Mouse (Mus musculus): ENCODE measurements around the gene Bcl9l. TPM values are rescaled to one million over a fixed set of nuclear protein-coding genes. Genes with fewer than 3 reads are reported as not detected.
A peak's percentile ranks its signal among the peaks of the same experiment; 100 is the strongest.

The Bcl9l gene
- polyA plus RNA-seq, 1 experiment from 2014 or later, result 12.3 TPM

DNA sequence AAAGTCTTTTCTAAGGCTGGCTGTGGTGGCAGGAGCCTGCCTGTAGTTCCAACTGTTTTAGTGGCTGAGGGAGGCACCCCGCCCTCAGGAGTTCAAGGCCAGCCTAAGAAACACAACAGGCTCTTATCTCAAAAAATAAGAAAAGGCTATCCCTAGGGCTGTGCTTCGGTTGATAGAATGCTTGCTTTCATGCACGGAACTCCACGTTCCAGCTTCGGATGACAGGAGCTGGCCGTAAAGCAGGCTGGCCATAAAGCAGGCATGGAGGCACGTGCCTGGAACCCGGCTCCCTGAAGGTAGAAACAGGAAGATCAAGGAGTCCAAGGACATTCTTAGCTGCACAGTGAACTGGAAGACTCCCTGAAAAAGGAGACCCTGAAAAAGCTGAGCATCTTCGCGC lies 8.7 kb downstream of the Bcl9l start:
- Histone ChIP-seq H3K36me3 (no peaks in the 10 kb centered on the region), H3K4me1 (replicated peaks) (peaks cover 99% of the 10 kb centered on the region), H3K4me3 (no peak overlapping the region), H3K9me3 (replicated peaks) (no peaks in the 10 kb centered on the region), H3K27me3 (replicated peaks) (no peaks in the 10 kb centered on the region), H3K27ac (ENCODE audit: poor library complexity, severe bottlenecking) (no peak overlapping the region), H3K9ac (0 out of 2 replicates have a peak overlapping the region, but pooled peaks have one; percentile 22), H3K4me2 (no peak overlapping the region)
- ATAC-seq (ENCODE audit: insufficient number of reproducible peaks, low FRiP score), result no peak
- WGBS, result 68% methylated on average over 10 of the region's 10 CpGs

DNA sequence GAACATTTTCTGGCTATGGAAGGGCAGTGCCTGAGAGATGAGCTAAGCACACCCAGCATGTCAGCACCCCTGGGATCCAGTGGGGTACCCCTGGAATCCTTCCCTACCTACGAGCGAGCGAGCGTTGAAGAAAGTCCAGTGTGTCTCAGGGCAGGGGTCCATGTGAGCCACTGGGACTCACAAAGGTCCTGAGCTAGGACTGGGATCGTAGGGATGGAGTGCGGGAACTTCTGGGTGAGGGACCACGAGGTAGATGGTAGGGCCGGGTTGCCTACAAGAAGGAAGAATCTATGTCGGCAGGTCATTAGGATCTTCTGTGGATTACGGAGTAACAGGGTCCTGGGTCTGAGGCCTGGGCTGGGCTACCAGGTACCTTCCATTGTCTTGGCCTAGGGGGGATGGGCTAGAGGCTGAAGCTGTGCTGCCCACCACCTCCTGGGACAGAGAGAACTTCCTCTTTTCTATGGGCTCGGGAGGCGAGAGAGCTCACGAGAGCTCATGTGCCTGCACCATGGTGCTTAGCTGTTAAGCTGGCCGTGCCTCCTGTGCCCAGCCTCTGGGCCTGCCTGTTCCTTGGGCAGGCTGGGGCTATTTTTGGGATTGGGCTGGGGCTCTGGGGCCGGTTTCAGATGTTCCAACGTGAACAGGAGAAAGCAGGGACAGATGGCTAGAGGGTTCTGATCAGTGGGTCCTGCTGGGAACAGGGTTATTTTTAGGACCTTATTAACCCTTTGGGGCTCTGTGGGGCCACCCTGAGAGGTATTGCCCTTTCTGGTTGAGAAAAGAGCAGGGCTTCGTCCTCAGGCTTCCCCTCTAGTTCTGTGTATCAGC lies 10.2 kb downstream of the Bcl9l start:
- Histone ChIP-seq H3K27ac (ENCODE audit: poor library complexity, severe bottlenecking) (peak overlapping the region; percentile 83), H3K4me3 (no peak overlapping the region), H3K36me3 (no peaks in the 10 kb centered on the region), H3K27me3 (replicated peaks) (no peaks in the 10 kb centered on the region), H3K4me1 (replicated peaks) (peaks cover 99% of the 10 kb centered on the region), H3K9ac (peak overlapping the region; percentile 59), H3K9me3 (replicated peaks) (no peaks in the 10 kb centered on the region), H3K4me2 (peak overlapping the region; percentile 47)
- ATAC-seq (ENCODE audit: insufficient number of reproducible peaks, low FRiP score), result no peak
- WGBS, result 51% methylated on average over 17 of the region's 17 CpGs

DNA sequence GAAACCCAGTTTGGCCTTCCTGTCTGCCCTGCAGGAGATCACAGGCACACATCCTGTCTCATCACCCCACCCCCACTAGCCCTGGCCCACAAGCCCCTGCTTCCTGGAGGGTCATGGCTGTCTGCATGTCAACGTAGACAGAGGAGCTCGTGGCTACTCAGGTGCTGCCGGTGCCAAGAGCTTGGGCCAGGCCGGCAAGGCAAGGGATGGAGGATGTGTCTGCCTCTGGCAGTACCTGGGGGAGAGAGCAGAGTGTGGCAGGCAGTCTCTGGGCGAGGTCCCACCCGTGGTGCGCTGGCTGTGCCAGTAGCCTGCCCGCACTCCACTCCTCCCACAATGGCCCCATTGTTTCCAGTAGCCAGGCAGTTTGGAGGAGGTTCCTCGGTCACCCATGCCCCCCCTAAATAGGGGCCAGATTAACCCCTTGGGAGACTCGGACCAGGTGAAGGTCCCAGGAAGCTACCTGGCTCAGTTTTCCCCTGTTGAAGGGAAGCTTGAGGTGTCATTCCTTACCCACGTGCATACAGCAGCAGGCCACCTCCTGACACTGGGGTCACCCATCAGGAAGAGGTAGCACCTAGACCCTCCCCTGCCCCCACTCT lies 11.7 kb downstream of the Bcl9l start:
- peak overlapping the region; percentile 19 for H3K9ac ChIP-seq
- H3K27me3 ChIP-seq (replicated peaks), result no peaks in the 10 kb centered on the region
- WGBS, result 31% methylated on average over 11 of the region's 11 CpGs
- peak overlapping the region; percentile 47 for H3K4me2 ChIP-seq
- H3K27ac ChIP-seq (ENCODE audit: poor library complexity, severe bottlenecking), result peak overlapping the region; percentile 83
- H3K4me1 ChIP-seq (replicated peaks), result peaks cover 99% of the 10 kb centered on the region
- H3K9me3 ChIP-seq (replicated peaks), result no peaks in the 10 kb centered on the region
- no peak for ATAC-seq (ENCODE audit: insufficient number of reproducible peaks, low FRiP score)
- H3K36me3 ChIP-seq, result no peaks in the 10 kb centered on the region
- H3K4me3 ChIP-seq, result no peak overlapping the region

DNA sequence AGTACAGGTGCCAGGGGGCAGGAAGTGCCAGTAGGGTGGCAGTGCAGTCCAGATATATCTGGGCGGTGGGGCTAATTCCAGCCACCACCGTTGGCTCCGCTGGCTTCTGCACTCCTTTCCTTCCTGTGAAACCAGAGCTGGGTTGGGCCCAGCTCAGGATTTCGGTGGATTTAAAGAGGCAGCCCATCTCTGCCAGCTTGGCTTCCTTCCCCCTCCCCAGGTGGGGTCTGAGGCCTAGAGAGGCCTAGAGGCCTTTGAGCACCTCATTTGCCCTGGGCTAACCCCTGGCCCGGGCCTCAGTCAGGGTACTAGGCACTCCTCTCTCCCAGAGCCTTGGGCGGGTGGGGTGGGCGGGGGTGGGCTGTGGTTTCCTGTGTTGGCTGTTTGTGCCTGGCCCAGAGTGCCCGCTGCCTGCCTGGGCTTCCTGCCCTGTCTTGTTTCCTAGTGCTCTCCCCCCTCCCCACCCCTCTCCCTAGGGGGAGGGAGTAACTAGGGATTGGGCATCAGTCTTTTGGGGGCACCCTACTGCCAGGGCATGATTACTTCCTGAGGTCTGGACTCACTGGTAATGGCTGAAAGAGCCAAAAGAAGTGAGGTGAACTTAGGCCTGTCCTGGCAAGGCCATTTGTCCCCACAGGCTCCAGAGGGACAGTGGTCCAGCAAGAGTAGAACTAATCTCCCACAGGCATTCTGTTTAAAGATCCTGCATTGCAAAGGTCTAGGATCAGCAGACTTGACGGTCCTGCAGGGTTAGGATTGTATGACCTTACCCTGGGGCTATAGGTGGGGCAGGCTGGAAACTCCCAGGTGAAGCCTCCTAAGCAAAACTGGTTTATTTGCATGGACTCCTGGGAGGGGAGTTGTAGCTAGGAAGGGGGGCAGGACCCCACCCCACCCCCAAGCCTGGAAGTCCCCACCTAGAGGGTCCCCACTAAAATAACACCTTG lies 12.5 kb downstream of the Bcl9l start:
- Histone ChIP-seq H3K36me3 (no peaks in the 10 kb centered on the region), H3K9me3 (replicated peaks) (no peaks in the 10 kb centered on the region), H3K9ac (peak overlapping the region; percentile 19; the same call in 1 of the 2 replicates), H3K27ac (ENCODE audit: poor library complexity, severe bottlenecking) (peak overlapping the region; percentile 83), H3K4me1 (replicated peaks) (peaks cover 99% of the 10 kb centered on the region), H3K4me3 (no peak overlapping the region), H3K27me3 (replicated peaks) (no peaks in the 10 kb centered on the region), H3K4me2 (peak overlapping the region; percentile 47)
- 41% methylated on average over 9 of the region's 9 CpGs for WGBS
- ATAC-seq (ENCODE audit: insufficient number of reproducible peaks, low FRiP score), result no peak

DNA sequence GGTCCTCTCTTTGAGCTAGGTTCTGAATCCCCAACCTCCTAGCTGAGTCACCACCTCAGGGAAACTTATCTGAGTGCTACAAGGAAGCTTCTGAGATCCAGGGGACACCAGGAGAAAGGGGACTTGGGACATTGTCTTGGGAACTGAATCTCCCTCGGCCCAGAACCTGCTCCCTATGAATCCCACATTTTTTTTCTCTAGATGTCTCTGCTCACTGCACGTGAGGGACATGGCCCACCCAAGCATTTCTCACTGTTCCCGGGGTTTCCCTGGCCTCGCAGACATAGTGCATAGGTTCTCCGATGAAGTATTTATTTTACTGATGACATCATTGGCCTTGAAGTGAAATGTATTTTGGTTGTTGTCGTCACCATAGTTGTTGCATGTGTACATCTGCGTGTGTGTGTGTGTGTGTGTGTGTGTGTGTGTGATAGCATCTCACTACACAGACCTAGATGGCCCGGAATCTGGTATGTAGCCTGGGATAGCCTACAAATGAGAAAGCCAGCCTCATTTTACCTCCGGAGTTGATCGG lies 13.3 kb downstream of the Bcl9l start:
- Histone ChIP-seq H3K4me3 (no peak overlapping the region), H3K36me3 (peaks cover under 1% of the 10 kb centered on the region; the same call in 1 of the 2 replicates), H3K9ac (0 out of 2 replicates have a peak overlapping the region, but pooled peaks have one; percentile 19), H3K4me2 (no peak overlapping the region), H3K27ac (ENCODE audit: poor library complexity, severe bottlenecking) (no peak overlapping the region), H3K27me3 (replicated peaks) (no peaks in the 10 kb centered on the region), H3K9me3 (replicated peaks) (no peaks in the 10 kb centered on the region), H3K4me1 (replicated peaks) (peaks cover 99% of the 10 kb centered on the region)
- ATAC-seq (ENCODE audit: insufficient number of reproducible peaks, low FRiP score), result no peak
- WGBS, result 79% methylated on average over 10 of the region's 10 CpGs

DNA sequence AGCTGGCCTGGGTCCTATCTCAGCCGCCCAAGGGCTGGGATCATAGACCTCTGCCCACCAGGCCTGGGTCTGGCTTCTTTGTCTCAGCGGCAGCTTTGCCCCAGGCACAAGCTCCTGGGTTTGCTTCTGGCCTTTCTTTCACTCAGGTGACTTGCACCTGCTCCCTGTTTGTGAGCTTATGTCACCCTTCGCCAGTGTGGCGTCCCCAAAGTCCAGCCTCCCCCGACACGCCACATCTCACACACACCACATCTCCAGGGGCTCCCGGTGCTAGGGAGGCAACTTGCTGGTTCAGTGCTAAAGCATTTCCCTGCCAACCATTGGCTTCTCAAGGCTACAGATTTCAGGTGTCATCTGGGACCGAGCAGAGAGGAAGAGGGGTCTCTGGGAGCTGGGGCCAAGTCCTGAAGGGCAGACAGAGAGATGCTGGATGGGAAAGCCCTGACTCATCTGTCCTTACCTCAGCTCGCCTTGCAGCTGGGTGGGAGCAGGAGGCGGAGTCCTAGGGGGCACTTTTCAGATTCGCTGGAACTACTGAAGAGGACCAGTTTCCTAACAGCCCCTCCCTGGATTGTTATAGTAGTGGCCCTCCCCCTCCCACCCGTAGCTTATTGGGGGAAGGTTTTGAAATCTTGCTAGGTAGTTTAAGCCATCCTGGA lies 14.3 kb downstream of the Bcl9l start:
- Histone ChIP-seq H3K36me3 (peaks cover 10% of the 10 kb centered on the region), H3K4me2 (peak overlapping the region; percentile 92), H3K4me3 (no peak overlapping the region; the same call in 1 of the 2 replicates), H3K4me1 (replicated peaks) (peaks cover 100% of the 10 kb centered on the region), H3K27ac (ENCODE audit: poor library complexity, severe bottlenecking) (peak overlapping the region; percentile 99), H3K9me3 (replicated peaks) (no peaks in the 10 kb centered on the region), H3K9ac (peak overlapping the region; percentile 75; the same call in 1 of the 2 replicates), H3K27me3 (replicated peaks) (no peaks in the 10 kb centered on the region)
- ATAC-seq (ENCODE audit: insufficient number of reproducible peaks, low FRiP score), result no peak
- 53% methylated on average over 12 of the region's 12 CpGs for WGBS

DNA sequence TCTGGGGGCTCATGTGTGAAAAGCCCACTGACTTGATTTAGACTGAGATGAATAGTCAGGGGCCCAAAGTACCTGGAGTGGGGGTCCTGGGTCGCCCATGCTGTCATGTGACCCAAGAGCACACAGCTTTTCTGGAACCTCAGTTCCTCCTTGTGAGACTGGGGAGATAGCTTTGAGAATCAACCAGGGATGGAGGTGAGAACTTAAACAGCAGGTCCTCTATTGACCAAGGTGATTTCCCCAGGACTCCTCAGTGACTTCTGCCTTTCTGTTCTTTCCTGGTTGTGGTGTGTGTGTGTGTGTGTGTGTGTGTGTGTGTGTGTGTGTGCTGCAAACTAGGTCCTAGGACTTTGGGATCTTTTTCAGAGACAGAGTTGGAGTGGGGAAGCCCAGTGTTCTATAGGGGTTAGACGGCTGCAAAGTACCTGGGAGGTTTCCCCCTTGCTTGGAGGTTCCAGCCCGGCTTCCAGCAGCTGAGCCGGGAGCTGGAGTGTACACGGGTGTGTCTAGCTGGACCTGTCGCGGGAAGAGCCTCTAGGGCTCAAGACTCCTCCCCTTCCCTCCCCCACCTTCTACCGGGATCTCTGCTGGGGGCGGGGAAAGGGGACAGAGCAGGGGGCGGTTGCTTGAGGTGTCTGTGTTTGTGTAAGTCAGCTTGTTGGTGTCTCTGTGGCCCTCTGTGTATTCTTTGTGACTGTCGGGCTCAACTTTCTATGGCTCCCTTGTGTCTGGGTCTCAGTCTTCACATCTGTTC lies 15.2 kb downstream of the Bcl9l start:
- Histone ChIP-seq H3K27me3 (replicated peaks) (no peaks in the 10 kb centered on the region), H3K27ac (ENCODE audit: poor library complexity, severe bottlenecking) (peak overlapping the region; percentile 99), H3K9me3 (replicated peaks) (no peaks in the 10 kb centered on the region), H3K9ac (peak overlapping the region; percentile 75), H3K4me1 (replicated peaks) (peaks cover 92% of the 10 kb centered on the region), H3K4me2 (peak overlapping the region; percentile 92), H3K36me3 (peaks cover 14% of the 10 kb centered on the region), H3K4me3 (peak overlapping the region; percentile 54)
- WGBS, result 3% methylated on average over 11 of the region's 11 CpGs
- 0 out of 2 replicates have a peak, but pooled peaks have one; percentile 14 for ATAC-seq (ENCODE audit: insufficient number of reproducible peaks, low FRiP score)

DNA sequence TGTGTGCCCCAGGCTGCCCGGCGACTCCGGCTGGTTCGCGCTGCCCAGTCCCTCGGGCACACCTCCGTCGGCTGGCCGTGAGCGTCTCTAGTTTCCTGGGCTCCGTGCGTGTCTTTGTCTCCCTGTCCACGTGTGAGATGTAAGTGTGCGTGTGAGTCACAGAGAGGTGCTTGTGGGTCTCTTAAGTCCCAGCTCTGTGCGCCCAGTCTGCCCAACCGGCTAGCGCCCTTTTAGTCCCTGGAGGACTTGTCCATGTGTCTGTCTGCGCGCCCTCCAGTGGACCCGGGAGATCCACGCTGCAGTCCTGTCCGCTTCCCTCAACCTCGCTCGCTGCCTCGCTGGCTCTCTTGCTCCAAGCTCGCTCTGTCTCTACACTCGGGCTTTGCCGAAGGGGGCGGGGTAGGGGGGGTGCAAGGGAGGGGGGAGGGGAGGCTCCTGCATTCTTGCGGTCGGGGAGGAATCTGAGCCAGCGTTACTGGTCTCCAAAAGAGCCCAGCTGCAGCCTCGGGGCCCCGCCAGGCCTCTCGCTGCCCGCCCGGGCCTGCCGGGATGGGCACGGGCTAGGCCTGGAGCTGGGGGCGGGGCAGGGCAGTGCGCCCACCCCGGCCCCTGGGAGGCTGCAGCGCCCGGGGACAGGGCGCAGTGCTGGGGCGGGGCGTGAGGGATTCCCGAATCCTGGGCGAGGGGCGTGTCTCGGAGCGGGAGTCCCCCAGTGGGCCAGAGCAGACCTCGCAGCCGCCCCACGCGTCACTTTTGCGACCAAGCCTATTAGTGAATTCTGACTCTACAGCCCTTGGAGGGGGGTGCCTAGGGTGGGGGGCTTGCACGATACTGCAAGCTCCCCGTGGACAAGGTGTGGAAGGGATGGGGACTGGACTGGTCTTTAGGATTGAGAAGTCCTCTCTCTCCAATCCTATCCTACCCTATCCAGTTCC lies 16.1 kb downstream of the Bcl9l start:
- Histone ChIP-seq H3K9ac (peak overlapping the region; percentile 75), H3K9me3 (replicated peaks) (no peaks in the 10 kb centered on the region), H3K4me2 (peak overlapping the region; percentile 92), H3K4me3 (peak overlapping the region; percentile 54), H3K27ac (ENCODE audit: poor library complexity, severe bottlenecking) (peak overlapping the region; percentile 99), H3K36me3 (peaks cover 23% of the 10 kb centered on the region), H3K4me1 (replicated peaks) (peaks cover 83% of the 10 kb centered on the region), H3K27me3 (replicated peaks) (no peaks in the 10 kb centered on the region)
- 1% methylated on average over 59 of the region's 59 CpGs for WGBS
- ATAC-seq (ENCODE audit: insufficient number of reproducible peaks, low FRiP score), result peak; percentile 73
